Mouse (Mus musculus) left cerebral cortex, adult 2 months (tissue): ENCODE data around the gene Mrpl14. TPM values are rescaled to one million over a fixed set of nuclear protein-coding genes. Genes with fewer than 3 reads are reported as not detected.
A peak's percentile ranks its signal among the peaks of the same experiment; 100 is the strongest.

Experiments
- DNase-seq, 2 experiments: peaks; one replicate each; pipeline ENCODE4 v3.0.0; 2021 to 2022; ENCODE audit warnings: low spot score in 2 of 2, mixed read lengths in 1 of 2; ENCODE audit errors: extremely low spot score in 1 of 2
- H3K27ac ChIP-seq: fragments of 200-600 bp; 2 replicates; pipeline ENCODE4 v1.8.1; 2022
- H3K4me3 ChIP-seq: fragments of 200-600 bp; 2 replicates; pipeline ENCODE4 v1.8.1; 2022
- CTCF ChIP-seq: fragments of 200-600 bp; IDR thresholded peaks from 2 replicates; pipeline ENCODE4 v1.8.1; 2022; ENCODE audit warnings: antibody characterized with exemption, mild to moderate bottlenecking, moderate library complexity
- intact Hi-C: fragments of 180-260 bp; cut with DNase I; formaldehyde crosslinking; loops from one replicate; pipeline ENCODE4 v1.15.1; 2025
- total RNA-seq, 2 experiments: library from RNA; stranded (reverse); gene quantifications; 2 replicates each; pipeline ENCODE4 v1.2.3; 2021

Gene Mrpl14
- total RNA-seq, 2 experiments from 2014 or later, result 42.4 to 44.1 TPM

- TF ChIP-seq CTCF, result no peak
- H3K4me3 ChIP-seq, result no peak overlapping the region
- intact Hi-C loops, result no loop called here
- H3K27ac ChIP-seq, result no peak overlapping the region
- no peak for DNase-seq
Observed at GRCm38 (mm10) chr17:45667481-45667880, 18.6 kb upstream of the Mrpl14 start.

- intact Hi-C loops, result no loop called here
- TF ChIP-seq CTCF, result no peak
- no peak for DNase-seq
- no peak overlapping the region for H3K27ac ChIP-seq
- no peak overlapping the region for H3K4me3 ChIP-seq
Observed at GRCm38 (mm10) chr17:45667986-45668385, 18.1 kb upstream of the Mrpl14 start.

GRCm38 (mm10) chr17:45671821-45672220 lies 14.3 kb upstream of the Mrpl14 start:
- H3K27ac ChIP-seq, result no peak overlapping the region
- TF ChIP-seq CTCF, result peak; percentile 39
- DNase-seq, result no peak
- intact Hi-C loops, result no loop called here
- H3K4me3 ChIP-seq, result no peak overlapping the region

GRCm38 (mm10) chr17:45672598-45672997 lies 13.5 kb upstream of the Mrpl14 start:
- TF ChIP-seq CTCF, result no peak
- DNase-seq, result no peak
- intact Hi-C loops, result no loop called here
- Histone ChIP-seq H3K27ac (no peak overlapping the region), H3K4me3 (no peak overlapping the region)

- DNase-seq, result peak in 1 of 2 experiments; percentile 67
- peak; percentile 79 for TF ChIP-seq CTCF
- no peak overlapping the region for H3K4me3 ChIP-seq
- H3K27ac ChIP-seq, result peak overlapping the region; percentile 78; the same call in 1 of the 2 replicates
- intact Hi-C loops, result loop anchor here (1.0 kb wide), 1 partner anchor 40 kb away; no protein-coding TSS in a partner anchor
Observed at GRCm38 (mm10) chr17:45678106-45678505, 8.0 kb upstream of the Mrpl14 start.

GRCm38 (mm10) chr17:45680391-45680980 lies 5.6 kb upstream of the Mrpl14 start:
- intact Hi-C loops, result loop anchor here (5.0 kb wide), 1 partner anchor 352 kb away; the partner anchor contains the start of gene Vegfa
- Histone ChIP-seq H3K27ac (peak overlapping the region; percentile 78), H3K4me3 (peak overlapping the region; percentile 28)
- TF ChIP-seq CTCF, result no peak
- DNase-seq, result peak; percentile 65 to 70

GRCm38 (mm10) chr17:45681588-45681987 lies 4.5 kb upstream of the Mrpl14 start:
- no peak overlapping the region for H3K4me3 ChIP-seq
- no peak for DNase-seq
- intact Hi-C loops, result loop anchor here (5.0 kb wide), 1 partner anchor 351 kb away; the partner anchor contains the start of gene Vegfa
- TF ChIP-seq CTCF, result peak; percentile 53
- no peak overlapping the region for H3K27ac ChIP-seq

- no peak overlapping the region for H3K4me3 ChIP-seq
- H3K27ac ChIP-seq, result no peak overlapping the region
- no peak for TF ChIP-seq CTCF
- no peak for DNase-seq
- intact Hi-C loops, result loop anchor here (5.0 kb wide), 1 partner anchor 349 kb away; the partner anchor contains the start of gene Vegfa
Observed at GRCm38 (mm10) chr17:45682843-45683242, 3.3 kb upstream of the Mrpl14 start.

GRCm38 (mm10) chr17:45684667-45685131 lies 1.4 kb upstream of the Mrpl14 start:
- Histone ChIP-seq H3K4me3 (peak overlapping the region; percentile 85), H3K27ac (peak overlapping the region; percentile 98)
- intact Hi-C loops, result loop anchor here (5.0 kb wide), 1 partner anchor 348 kb away; the partner anchor contains the start of gene Vegfa
- DNase-seq, result no peak
- TF ChIP-seq CTCF, result no peak

- peak in 1 of 2 experiments; percentile 50 for DNase-seq
- Histone ChIP-seq H3K4me3 (peak overlapping the region; percentile 85), H3K27ac (peak overlapping the region; percentile 98)
- TF ChIP-seq CTCF, result no peak
- intact Hi-C loops, result no loop called here
Observed at GRCm38 (mm10) chr17:45685171-45686092, 690 bp upstream of the Mrpl14 start.

GRCm38 (mm10) chr17:45686716-45687115 lies 594 bp downstream of the Mrpl14 start, which contains the start of gene Tmem63b:
Gene Tmem63b, minus strand, starts transcription at chr17:45686905.
- peak within 1 kb of the TSS; percentile 98 for H3K27ac ChIP-seq
- intact Hi-C loops, result no loop called here
- DNase-seq, result no peak

GRCm38 (mm10) chr17:45689120-45689519 lies 3.0 kb downstream of the Mrpl14 start:
- Histone ChIP-seq H3K27ac (no peak overlapping the region), H3K4me3 (no peak overlapping the region)
- TF ChIP-seq CTCF, result no peak
- no peak for DNase-seq
- intact Hi-C loops, result no loop called here

More at GRCm38 (mm10) chr17:45686716-45687115, 594 bp downstream of the Mrpl14 start, which contains the start of gene Tmem63b:
- H3K4me3 ChIP-seq, result peak within 1 kb of the TSS; percentile 85
- no peak for TF ChIP-seq CTCF
